Mouse (Mus musculus): Measurements from ENCODE around the gene Ulk3. TPM values are rescaled to one million over a fixed set of nuclear protein-coding genes. Genes with fewer than 3 reads are reported as not detected.

Ulk3 gene
- polyA plus RNA-seq, 1 experiment, result 5.4 TPM

DNA sequence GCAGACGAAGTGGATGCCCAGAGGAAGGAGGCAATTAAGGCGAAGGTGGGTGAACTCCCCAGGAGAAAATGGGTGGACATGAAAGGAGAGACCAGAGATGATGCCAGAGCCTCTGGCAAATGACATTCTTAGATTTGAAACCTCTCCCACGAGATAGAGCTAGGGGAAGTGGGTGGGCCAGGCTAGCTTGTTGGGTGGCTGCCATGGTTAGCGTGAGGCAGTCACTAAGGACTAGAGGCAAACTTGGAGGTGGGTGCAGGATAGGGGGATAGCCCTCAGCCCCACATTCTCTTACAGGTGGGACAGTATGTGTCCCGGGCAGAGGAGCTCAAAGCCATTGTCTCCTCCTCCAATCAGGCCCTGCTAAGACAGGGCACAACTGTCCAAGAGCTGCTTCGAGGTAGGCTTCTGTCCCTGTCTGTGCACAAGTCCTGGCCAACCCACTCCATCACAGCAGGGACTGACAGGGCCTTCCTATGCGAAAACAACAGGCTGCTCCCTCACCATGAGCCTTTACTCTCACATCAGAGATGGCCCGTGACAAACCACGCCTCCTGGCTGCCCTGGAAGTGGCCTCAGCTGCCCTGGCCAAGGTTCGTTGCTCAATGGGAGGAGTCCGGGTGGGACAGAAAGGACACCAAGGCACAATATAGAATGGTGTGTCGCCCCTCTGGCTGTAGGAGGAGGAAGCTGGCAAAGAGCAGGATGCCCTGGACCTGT is 4.4 kb downstream of the Ulk3 start:
- no peaks in the 10 kb centered on the region for H3K79me3 ChIP-seq (ENCODE audit: low read depth)
- peaks cover 17% of the 10 kb centered on the region for H3K79me2 ChIP-seq (ENCODE audit: control insufficient read depth, insufficient read depth)
- H3K4me3 ChIP-seq (ENCODE audit: insufficient read depth, poor library complexity, severe bottlenecking), result no peak overlapping the region
- no peaks in the 10 kb centered on the region for H3K27me3 ChIP-seq (ENCODE audit: control insufficient read depth, insufficient read depth, insufficient read length)
- TF ChIP-seq USF1 (IDR thresholded peaks at IDR 0.05; ENCODE audit: low read depth) (no peak), MAX (IDR thresholded peaks at IDR 0.05) (no peak), CTCF (IDR thresholded peaks at IDR 0.05; ENCODE audit: control insufficient read depth, insufficient read depth, insufficient read length) (no peak), FOSL1 (IDR thresholded peaks at IDR 0.05; ENCODE audit: insufficient read depth, low read length, poor library complexity, severe bottlenecking) (no peak), MYOD1 (IDR thresholded peaks at IDR 0.05; ENCODE audit: control insufficient read depth, insufficient read length, low read depth) (no peak), CEBPB (IDR thresholded peaks at IDR 0.05; ENCODE audit: low read depth) (no peak), MYOG (IDR thresholded peaks at IDR 0.05; ENCODE audit: control insufficient read depth, extremely low read depth, insufficient read length) (no peak)
- H3ac ChIP-seq (ENCODE audit: control insufficient read depth, insufficient read length, low read depth), result no peak overlapping the region
- H3K36me3 ChIP-seq (ENCODE audit: control insufficient read depth, insufficient read depth), result peaks cover 19% of the 10 kb centered on the region

DNA sequence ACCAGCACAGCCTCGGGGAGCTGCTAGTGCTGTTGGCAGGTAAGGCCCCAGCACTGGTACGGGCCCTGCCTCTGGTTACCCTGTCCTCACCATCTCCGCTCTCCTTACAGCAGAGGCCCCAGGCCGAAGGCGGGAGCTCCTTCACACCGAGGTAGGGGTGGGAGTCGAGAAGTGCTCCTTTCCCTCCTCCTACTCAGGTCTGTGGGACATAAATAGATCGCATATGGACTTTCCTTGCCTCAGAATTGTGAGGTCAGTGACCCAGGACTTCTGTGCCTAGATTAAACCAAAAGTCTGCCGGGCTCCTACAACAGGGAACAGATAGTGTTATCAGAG is 4.9 kb downstream of the Ulk3 start:
- Histone ChIP-seq H3K36me3 (ENCODE audit: control insufficient read depth, insufficient read depth) (peaks cover 19% of the 10 kb centered on the region), H3K4me3 (ENCODE audit: insufficient read depth, poor library complexity, severe bottlenecking) (no peak overlapping the region), H3K27me3 (ENCODE audit: control insufficient read depth, insufficient read depth, insufficient read length) (no peaks in the 10 kb centered on the region), H3K79me3 (ENCODE audit: low read depth) (no peaks in the 10 kb centered on the region), H3ac (ENCODE audit: control insufficient read depth, insufficient read length, low read depth) (no peak overlapping the region), H3K79me2 (ENCODE audit: control insufficient read depth, insufficient read depth) (peaks cover 17% of the 10 kb centered on the region)
- TF ChIP-seq CTCF (IDR thresholded peaks at IDR 0.05; ENCODE audit: control insufficient read depth, insufficient read depth, insufficient read length) (no peak), FOSL1 (IDR thresholded peaks at IDR 0.05; ENCODE audit: insufficient read depth, low read length, poor library complexity, severe bottlenecking) (no peak), CEBPB (IDR thresholded peaks at IDR 0.05; ENCODE audit: low read depth) (no peak), USF1 (IDR thresholded peaks at IDR 0.05; ENCODE audit: low read depth) (no peak), MYOD1 (IDR thresholded peaks at IDR 0.05; ENCODE audit: control insufficient read depth, insufficient read length, low read depth) (no peak), MAX (IDR thresholded peaks at IDR 0.05) (no peak), MYOG (IDR thresholded peaks at IDR 0.05; ENCODE audit: control insufficient read depth, extremely low read depth, insufficient read length) (no peak)

DNA sequence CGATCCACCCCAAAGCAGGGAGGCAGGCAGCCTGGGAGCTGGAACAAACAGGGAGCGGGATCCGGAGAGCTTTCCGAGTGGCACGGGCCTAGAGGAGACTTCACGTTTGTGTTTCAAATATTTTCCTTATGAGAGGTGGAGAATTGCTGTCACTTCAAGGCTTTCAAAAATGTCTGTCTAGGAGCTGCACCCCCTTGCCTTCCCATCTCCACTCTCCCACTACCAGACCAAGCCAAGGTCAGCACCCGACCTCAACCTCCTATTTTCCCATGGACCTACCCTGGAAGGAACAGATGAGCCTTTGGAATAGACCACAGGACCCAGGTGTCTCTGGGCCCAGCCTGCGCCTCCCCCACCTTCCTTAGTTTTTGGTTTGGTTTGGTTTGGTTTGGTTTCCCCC is 8.0 kb downstream of the Ulk3 start:
- Histone ChIP-seq H3K4me3 (ENCODE audit: insufficient read depth, poor library complexity, severe bottlenecking) (no peak overlapping the region), H3K79me3 (ENCODE audit: low read depth) (no peaks in the 10 kb centered on the region), H3K36me3 (ENCODE audit: control insufficient read depth, insufficient read depth) (peaks cover 19% of the 10 kb centered on the region), H3K79me2 (ENCODE audit: control insufficient read depth, insufficient read depth) (no peaks in the 10 kb centered on the region), H3K27me3 (ENCODE audit: control insufficient read depth, insufficient read depth, insufficient read length) (no peaks in the 10 kb centered on the region), H3ac (ENCODE audit: control insufficient read depth, insufficient read length, low read depth) (no peak overlapping the region)
- TF ChIP-seq CTCF (IDR thresholded peaks at IDR 0.05; ENCODE audit: control insufficient read depth, insufficient read depth, insufficient read length) (no peak), MYOD1 (IDR thresholded peaks at IDR 0.05; ENCODE audit: control insufficient read depth, insufficient read length, low read depth) (no peak), CEBPB (IDR thresholded peaks at IDR 0.05; ENCODE audit: low read depth) (no peak), USF1 (IDR thresholded peaks at IDR 0.05; ENCODE audit: low read depth) (no peak)

DNA sequence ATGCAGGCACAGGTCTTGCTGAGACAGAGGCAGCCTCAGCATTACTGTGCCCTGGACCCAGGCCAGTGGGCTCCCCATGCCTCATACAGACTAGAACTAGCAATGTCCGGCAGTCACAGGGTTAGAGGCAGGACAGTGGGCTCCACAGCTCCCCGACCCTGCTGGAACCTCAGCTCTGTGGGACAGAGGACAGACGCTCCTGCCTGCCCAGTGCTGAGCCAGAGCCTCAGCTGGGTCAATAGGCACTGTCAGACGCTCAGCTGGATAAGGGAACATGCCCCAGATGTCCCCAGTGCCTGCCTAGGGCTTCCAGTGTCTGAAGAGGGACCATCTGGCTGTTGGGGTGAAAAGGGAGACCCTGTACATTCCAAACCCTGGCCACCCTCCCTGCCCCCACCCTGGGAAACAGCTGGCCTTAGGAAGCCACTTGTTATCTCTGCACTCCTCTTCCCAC is 8.7 kb downstream of the Ulk3 start:
- Histone ChIP-seq H3K36me3 (ENCODE audit: control insufficient read depth, insufficient read depth) (peaks cover 19% of the 10 kb centered on the region), H3K27me3 (ENCODE audit: control insufficient read depth, insufficient read depth, insufficient read length) (no peaks in the 10 kb centered on the region), H3K79me3 (ENCODE audit: low read depth) (no peaks in the 10 kb centered on the region), H3ac (ENCODE audit: control insufficient read depth, insufficient read length, low read depth) (no peak overlapping the region), H3K79me2 (ENCODE audit: control insufficient read depth, insufficient read depth) (peaks cover 2% of the 10 kb centered on the region), H3K4me3 (ENCODE audit: insufficient read depth, poor library complexity, severe bottlenecking) (no peak overlapping the region)
- TF ChIP-seq USF1 (IDR thresholded peaks at IDR 0.05; ENCODE audit: low read depth), result no peak
- no peak for TF ChIP-seq MYOD1 (IDR thresholded peaks at IDR 0.05; ENCODE audit: control insufficient read depth, insufficient read length, low read depth)
- no peak for TF ChIP-seq CEBPB (IDR thresholded peaks at IDR 0.05; ENCODE audit: low read depth)
- TF ChIP-seq MAX (IDR thresholded peaks at IDR 0.05), result no peak
- no peak for TF ChIP-seq MYOG (IDR thresholded peaks at IDR 0.05; ENCODE audit: control insufficient read depth, extremely low read depth, insufficient read length)
- TF ChIP-seq CTCF (IDR thresholded peaks at IDR 0.05; ENCODE audit: control insufficient read depth, insufficient read depth, insufficient read length), result no peak
- TF ChIP-seq FOSL1 (IDR thresholded peaks at IDR 0.05; ENCODE audit: insufficient read depth, low read length, poor library complexity, severe bottlenecking), result no peak

- Histone ChIP-seq H3K79me3 (ENCODE audit: low read depth) (no peaks in the 10 kb centered on the region), H3ac (ENCODE audit: control insufficient read depth, insufficient read length, low read depth) (no peak overlapping the region), H3K36me3 (ENCODE audit: control insufficient read depth, insufficient read depth) (peaks cover 19% of the 10 kb centered on the region), H3K4me3 (ENCODE audit: insufficient read depth, poor library complexity, severe bottlenecking) (no peak overlapping the region), H3K79me2 (ENCODE audit: control insufficient read depth, insufficient read depth) (peaks cover 8% of the 10 kb centered on the region), H3K27me3 (ENCODE audit: control insufficient read depth, insufficient read depth, insufficient read length) (no peaks in the 10 kb centered on the region)
- TF ChIP-seq CEBPB (IDR thresholded peaks at IDR 0.05; ENCODE audit: low read depth) (no peak), FOSL1 (IDR thresholded peaks at IDR 0.05; ENCODE audit: insufficient read depth, low read length, poor library complexity, severe bottlenecking) (no peak), MYOD1 (IDR thresholded peaks at IDR 0.05; ENCODE audit: control insufficient read depth, insufficient read length, low read depth) (no peak), MAX (IDR thresholded peaks at IDR 0.05) (no peak), USF1 (IDR thresholded peaks at IDR 0.05; ENCODE audit: low read depth) (no peak), MYOG (IDR thresholded peaks at IDR 0.05; ENCODE audit: control insufficient read depth, extremely low read depth, insufficient read length) (no peak), CTCF (IDR thresholded peaks at IDR 0.05; ENCODE audit: control insufficient read depth, insufficient read depth, insufficient read length) (no peak)
These were observed 9.8 kb downstream of the Ulk3 start for GRCm38 (mm10) chr9:57598851-57599563.
